Mouse (Mus musculus): ENCODE measurements around the gene Fbxo3. TPM values are rescaled to one million over a fixed set of nuclear protein-coding genes. Genes with fewer than 3 reads are reported as not detected.
A peak's percentile ranks its signal among the peaks of the same experiment; 100 is the strongest.
"Not testable (repeated sequence)": the region's sequence is repeated elsewhere in the genome, so short reads cannot be mapped to it uniquely, and the experiment has no call there.

Fbxo3 gene
- total RNA-seq, 2 experiments from 2014 or later: 48.8 to 51.2 TPM

DNA sequence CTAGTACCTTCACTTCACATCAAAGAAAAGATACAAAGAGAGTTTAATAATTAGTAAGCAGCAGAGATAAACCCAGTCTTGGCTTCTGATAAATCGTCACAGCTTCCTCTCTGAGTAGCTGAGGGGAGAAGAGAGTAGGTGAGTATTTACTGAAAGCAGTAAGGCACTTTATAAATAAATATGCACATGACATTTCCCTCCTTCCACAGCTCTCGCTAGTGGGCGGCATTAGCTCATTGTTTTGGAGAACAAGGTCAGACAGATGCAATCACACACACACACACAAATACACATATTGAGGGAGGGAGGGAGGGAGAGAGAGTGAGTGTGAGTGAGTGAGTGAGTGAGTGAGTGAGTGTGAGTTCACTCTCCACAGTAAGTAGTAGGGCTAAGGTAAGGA, 8.8 kb downstream of the Fbxo3 start:
- DNase-seq: no peak

DNA sequence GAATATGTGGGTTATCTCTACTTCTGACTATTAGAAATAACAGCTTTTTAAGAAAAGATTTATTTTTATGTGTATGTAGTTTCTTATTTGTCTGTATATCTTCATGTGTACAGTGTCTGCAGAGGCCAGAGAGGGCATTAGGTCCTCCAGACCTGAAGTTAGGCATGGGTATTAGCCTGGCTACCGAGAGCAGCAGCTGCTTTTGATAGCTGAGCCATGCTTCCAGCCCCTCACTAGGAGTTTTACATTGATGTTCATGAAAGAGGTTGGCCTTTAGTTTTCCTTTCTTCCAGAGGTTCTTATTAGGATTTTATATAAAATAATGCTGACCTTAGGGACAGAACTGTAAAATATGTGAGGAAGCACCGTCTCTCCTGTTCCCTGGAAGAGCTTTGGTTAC, 10.7 kb downstream of the Fbxo3 start:
- DNase-seq: no peak

DNA sequence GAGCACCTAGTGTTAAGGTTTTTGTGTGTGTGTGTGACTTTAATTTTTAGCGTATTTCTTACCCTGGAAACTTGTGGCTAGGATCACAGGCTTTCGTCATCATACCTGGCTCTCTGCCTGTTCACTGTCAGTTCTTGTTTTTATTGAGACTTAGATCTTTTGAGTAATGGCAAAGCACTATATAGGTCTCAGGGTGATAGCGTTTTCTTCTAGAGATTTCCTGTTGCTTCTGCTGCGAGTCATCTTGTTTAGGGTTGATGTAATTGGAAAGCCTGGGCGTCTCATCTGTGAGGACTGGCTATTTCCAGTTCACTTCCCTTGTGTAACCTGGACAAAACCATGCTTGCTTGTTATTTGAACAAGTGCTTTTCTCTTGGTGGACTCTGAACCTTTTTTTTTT, 14.1 kb downstream of the Fbxo3 start:
- DNase-seq: no peak

DNA sequence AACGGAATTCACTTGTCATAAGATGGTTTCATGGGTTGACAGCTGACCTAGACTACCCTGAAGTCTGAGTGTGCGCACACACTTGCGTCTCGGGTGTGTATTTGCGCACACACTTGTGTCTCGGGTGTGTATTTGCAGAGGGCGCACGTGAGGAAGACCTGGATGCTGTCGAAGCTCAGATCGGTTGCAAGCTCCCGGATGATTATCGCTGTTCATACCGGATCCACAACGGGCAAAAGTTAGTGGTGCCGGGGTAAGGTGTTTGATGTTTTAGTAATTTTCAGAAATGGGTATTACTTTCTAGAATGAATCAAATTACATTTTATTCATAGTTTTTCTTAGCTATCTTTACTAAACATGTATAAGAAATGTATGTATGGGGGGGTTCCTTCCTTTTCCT, 15.2 kb downstream of the Fbxo3 start:
- DNase-seq: no peak

DNA sequence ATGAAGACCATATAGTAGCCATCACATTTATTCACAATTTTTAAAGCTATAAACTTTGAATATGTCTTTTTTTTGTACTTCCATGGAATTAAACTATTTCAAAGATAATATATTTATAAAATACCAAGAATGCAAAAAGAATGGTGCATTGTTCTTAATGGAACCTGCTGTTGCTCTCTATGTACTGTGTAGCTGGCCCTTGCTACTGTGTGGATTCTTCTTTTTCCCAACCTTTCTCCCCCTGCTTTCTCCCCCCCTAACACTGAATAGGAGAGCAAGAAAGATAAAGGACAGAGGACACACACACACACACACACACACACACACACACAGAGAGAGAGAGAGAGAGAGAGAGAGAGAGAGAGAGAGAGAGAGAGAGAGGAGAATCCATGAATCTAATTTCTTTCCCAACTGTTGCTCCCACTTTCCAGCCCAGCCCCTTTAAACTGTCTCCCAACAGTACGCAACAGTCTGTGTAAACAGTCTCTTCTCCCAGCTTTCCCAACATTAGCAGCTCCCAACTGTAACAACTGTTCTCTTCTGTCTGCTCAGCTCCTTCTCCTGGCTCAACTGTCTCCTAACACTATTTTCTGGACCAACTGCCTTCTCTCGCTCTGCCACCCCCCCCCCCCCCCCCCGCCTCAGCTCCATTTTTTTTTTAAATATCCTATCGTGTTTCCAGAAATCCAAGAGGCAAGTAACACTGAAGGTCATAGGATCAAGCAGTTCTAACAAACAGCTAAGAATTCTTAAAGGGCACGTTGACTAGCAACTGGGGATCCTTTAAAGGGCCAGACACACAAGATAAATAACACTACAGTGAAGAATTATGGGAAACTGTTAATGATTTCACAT, 16.3 kb downstream of the Fbxo3 start:
- no peak for DNase-seq

DNA sequence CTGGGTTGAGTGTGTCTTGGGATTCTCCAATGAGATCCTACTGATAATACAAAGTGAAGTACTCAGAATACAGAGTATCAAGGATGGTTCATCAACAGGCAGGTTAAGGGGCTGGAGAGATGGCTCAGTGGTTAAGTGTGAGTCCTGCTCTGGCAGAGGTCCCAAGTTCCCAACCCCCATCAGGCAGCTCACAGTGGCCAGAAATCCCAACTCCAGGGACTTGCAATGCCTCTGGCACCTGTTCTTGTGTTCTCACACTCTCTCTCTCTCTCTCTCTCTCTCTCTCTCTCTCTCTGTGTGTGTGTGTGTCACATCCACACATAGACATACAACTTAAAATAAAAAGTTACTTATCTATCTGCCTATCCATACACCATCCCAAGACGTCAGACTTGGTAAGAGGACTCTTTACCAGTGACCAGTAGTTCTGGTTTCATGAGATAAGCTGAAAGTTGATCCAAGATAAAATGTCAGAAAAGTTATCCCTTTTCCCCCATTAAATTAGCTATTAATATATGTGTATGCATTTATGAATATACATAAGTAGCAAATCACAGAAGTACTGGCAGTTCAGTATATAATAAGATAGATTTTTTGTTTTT, 17.1 kb downstream of the Fbxo3 start:
- DNase-seq: peak; percentile 32

DNA sequence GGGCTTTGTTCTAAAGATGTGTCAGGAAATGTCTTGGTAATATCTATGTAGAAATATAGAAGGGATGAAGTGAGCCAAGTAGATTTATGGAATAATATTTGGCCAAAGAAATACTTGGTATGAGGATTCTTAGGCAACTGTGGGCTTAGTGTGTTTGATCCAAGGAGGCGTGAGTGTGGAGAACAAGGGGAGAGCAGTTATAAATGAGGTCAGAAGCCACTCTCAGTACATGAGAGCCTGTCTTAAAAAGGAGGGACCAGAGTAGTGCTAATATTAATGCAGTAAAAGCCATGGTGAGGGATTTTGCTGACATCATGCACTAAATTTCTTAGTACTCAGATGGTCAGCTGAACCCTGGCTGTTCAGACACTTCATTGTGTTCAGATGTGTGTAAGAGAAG, 30.9 kb downstream of the Fbxo3 start:
- DNase-seq: no peak

DNA sequence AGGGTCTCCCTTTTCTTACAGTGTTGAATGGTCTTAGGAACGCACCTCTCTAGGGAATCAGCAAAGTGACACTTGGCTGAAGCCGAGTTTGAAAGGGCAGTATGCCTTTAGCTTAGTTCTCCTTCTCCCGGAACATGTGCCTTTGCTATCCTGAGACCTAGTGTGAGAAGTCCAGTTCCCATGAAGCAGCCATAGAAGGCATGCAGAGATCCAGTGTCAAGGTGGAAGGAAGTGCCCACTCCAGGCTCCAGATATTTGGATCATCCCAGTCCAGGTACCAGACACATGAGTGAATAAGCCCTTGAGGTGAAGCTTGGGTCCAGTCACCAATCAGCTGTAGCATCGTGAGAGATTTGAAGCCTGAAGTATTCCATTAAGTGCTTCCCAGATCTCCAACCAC, 31.4 kb downstream of the Fbxo3 start:
- no peak for DNase-seq

DNA sequence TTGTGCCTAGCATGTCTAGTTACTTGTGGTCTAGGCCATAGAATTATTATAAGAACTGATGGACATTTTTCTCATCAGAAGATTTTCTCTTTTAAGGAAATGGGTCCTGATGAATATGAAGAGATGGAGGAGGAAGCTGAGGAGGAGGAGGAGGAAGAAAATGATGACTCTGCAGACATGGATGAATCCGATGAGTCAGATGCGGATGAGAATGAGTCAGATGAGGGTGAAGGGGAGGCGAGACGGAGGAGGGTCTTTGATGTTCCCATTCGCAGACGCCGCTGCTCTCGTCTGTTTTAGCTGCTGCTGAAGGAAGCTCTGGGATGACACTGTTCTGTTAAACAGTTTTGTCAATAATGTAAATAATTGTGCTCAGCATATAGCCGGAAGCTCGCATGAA, 32.3 kb downstream of the Fbxo3 start:
- DNase-seq: no peak

DNA sequence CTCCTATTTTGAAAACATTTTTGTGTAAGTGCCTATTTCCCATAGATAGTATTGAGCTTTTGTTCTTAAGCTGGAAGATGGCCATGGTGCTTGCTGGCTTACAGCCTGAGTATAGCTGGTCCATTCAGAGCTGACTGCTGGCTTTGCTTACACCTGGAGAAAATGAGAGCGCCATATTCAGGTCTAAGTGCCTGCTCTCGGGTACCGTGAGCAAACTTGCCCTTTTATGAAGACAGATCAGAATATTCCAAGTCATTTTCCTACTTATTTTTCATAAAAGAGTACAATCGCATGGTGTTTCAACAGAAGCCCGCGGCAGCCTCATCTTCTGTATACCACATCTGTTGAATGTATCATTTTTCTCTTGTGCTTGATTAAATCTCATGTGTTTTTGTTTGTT, 33.5 kb downstream of the Fbxo3 start:
- no peak for DNase-seq

DNA sequence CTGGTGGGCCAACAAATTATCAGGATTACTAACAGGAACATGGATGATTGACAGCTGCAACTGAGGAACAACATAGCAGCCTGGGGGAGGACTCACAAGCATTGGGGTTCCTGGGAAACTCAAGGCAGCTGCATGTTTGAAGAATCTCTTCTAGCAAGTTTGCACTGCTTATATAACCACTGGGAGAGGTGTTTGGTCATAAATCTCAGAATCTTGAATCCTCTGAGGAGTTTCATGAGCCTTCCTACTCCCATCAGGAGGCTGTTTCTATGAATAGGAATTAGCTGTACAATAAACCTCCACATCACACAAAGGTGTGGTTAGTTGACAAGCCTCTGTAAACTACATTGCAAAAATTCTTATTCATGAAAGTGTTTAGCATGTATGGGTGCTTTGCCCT, 35.1 kb downstream of the Fbxo3 start:
- no peak for DNase-seq

DNA sequence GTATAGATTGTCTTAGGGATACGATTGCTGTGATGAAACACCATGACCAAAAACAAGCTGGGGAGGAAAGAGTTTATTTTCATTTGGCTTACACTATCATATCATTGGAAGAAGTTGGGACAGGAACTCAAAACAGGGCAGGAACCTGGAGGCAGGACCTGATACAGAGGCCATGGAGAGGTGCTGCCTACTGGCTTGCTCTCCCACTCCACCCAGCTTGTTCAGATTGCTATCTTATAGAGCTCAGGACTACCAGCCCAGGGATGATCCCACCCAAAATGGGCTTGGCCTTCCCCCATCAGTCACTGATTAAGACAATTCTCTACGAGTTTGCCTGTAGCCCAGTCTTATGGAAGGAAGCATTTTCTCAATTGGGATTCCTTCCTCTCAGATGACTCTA, 36.6 kb downstream of the Fbxo3 start:
- DNase-seq: no peak

DNA sequence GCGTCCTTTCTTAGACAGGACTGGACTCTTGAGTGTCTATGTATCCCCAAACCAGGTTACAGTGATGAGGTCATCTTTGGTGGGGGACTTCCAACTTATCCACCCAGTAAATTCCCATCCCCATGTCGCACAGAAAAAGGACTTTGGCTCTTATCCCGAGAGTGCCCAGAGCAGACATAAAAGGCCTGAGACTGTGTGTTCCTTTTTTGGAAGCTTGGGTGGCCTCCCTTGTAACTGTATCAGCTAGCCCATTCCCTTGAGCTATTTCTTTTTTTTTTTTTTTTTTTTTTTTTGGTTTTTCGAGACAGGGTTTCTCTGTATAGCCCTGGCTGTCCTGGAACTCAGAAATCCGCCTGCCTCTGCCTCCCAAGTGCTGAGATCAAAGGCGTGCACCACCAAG, 38.0 kb downstream of the Fbxo3 start, which contains the start of gene Gm10912:
Gm10912 (plus strand) TSS at position 301 of the 400 bp plus-strand sequence.
- not testable (repeated sequence) for DNase-seq

DNA sequence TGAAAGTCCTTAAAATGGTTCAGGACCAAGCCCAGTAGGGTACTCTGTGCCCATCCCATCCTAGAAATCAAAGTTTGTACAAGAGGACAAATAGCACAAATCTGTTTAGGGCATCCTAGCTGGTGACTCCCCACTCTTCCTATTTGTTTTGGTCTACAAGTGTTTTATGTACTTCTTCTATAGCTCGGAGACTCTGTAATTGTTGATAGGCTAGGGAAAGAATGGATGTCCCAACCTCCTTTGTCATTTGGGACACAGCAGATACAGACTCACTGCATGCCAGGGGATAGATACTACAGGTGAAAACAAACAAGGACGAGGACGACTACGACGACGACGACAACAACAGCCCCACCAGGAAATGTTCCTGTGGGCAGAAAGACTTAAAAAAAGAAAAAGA, 40.9 kb downstream of the Fbxo3 start, which contains the start of gene Gm10799:
Gm10799 (minus strand) TSS at position 101 of the 400 bp plus-strand sequence.
- DNase-seq: not testable (repeated sequence)

DNA sequence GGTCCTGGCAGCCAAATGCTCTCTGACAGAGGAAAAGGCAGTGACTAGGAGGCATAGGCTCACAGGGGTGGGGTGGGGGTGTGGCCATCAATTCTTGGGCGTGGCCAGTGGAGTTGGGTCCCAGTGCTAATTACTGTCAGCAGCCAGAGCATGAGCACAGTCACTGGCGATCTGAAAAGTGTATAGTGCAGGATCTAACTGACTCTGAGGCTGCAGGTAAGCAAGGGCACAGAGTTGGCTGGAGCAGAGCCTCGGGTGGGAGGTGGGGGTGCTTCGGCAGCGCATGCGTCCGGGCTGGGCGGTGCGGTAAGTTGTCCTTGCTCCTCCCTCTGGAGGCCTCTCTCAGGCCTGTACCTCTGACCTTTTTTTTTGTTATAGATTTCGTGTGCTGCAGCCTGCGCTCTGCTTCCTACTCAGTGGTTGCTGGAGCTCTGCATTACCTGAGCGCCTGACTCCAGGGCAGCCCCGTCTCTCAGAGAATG, 42.2 kb downstream of the Fbxo3 start, which contains the start of gene Cd59b:
Cd59b (plus strand) TSS at position 146 of the 482 bp plus-strand sequence.
- peak; percentile 25 for DNase-seq

DNA sequence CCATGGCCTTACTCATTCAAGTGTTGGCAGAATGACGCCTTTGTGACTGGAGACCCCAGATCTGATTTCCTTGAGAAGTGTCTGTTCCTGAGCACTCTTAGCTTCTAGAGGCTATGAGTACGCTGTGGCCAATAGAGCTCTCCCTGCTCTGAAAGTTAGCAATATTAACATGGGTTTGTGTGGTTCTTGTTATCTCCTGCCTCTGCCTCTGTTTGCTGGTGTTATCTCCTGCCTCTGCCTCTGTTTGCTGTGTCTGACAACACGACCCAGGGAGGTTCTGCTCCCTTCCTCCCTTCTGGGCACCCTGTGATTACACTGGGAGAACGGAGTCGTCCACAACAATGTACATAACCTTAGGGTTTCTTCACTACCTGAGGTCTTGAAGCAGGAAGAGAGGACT, 50.8 kb downstream of the Fbxo3 start:
- DNase-seq: not testable (repeated sequence)

DNA sequence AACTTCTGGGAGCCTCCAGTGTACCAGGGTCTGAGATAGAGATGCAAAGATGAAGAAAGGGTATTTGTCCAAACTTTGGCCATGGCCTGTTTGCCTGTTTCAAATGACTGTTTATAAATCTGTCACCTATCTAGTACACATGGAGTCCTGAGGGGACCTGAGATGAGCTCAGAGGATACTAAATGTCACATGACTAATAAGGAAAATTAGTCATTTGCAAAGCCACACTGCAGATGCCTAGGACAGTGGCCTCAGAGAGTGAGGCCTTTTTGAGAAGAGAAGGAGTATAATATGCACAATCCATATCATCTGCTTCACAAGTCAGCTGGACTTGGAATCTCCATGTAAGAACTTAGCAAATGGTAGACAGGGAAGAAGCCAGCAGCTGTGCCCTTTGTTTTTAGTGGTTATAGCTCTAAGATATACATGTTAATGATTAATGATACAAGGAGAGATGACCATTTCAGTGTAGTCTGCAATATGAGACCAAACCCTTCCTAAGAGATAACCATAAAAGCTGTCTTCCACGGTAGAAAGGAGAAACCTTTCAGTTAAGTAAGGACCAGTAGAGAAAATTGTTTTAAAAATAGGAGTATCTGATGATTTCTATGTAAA, 54.0 kb downstream of the Fbxo3 start:
- not testable (repeated sequence) for DNase-seq

DNA sequence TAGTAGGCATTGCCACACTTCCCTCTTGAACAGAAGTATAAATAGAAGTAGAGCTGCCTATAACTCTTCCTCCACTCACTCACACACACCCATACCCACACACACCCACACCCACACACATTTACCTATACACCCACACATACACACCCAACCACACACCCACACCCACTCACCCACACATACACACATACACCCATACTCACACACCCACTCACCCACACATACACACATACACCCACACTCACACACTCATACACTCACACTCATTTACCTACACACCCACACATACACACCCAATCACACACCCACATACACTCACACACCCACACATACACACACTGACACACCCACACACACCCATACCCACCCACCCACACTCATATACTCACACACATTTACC, 55.0 kb downstream of the Fbxo3 start:
- no peak for DNase-seq

DNA sequence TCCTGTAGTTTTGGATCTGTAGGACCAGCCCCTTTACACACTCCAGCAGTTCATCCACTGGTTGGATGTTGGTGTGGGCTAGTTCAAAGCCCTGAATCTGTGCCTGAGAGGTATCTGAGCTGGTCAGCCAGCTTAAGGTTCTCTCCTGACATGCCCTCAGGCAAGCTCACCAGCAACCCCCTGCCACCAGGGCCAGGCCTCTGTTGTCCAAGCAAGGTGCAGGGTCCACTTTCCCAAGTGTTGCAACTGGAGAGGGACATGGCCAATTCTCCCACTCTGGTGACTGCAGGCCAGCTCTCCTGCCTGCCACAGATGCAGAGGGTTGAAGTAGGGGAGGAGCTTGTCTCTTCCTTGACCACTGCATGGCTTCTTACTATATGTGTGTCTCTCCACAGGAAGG, 56.5 kb downstream of the Fbxo3 start:
- not testable (repeated sequence) for DNase-seq

DNA sequence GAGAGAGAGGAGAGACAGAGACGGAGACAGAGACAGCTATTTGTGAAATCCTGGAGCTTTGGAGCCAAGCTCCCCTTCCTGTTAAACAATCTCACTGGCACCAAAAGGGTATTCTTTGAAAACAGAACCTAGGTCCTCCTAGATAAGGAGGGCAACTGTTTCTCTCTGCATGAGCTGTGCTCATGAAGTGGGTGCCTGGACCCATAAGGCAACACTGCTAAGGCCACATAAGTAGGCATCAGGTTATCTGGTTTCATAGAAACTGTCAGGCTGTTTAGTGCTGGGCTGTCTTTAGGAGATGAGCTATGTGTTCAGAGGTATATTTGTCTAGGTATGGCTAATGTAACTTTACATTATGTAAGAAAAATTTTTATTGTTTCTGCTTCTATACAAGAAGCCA, 60.0 kb downstream of the Fbxo3 start:
- not testable (repeated sequence) for DNase-seq

DNA sequence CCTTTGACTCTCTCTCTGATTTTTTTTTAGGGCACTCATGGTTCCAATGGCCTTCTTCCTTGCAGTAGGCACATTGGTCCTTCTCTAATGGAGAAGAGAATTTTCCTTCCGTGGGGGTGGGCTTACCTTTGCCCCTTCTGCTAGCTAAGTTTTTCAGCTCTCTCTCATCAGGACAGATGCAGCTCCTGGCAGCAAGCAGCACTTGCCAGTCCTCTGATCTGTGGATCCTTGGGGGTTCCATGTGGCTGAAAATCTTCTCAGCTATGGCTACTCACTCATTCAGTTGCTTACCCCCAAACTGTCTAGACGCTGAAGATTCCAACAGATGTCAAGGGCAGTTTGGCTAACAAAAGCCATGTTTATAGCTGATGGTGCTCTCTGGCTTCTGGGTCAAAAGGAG, 65.8 kb downstream of the Fbxo3 start:
- no peak for DNase-seq

DNA sequence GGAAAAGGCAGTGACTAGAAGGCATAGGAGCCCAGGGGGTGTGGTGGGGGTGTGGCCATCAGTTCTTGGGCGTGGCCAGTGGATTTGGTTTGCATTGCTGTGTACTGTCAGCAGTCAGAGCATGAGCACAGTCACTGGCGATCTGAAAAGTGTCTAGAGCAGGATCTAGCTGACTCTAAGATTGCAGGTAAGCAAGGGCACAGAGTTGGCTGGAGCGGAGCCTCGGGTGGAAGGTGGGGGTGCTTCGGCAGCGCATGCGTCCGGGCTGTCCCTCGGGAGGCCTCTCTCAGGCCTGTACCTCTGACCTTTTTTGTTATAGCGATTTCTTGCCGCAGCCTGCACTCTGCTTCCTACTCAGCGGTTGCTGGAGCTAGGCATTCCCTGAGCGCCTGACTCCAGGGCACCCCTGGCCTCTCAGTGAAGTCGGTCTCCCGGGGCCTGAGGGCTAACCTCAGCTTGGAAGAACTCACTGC, 68.3 kb downstream of the Fbxo3 start, which contains the start of gene Cd59a:
Cd59a (plus strand) TSS at position 61 of the 473 bp plus-strand sequence.
- DNase-seq: peak; percentile 65

DNA sequence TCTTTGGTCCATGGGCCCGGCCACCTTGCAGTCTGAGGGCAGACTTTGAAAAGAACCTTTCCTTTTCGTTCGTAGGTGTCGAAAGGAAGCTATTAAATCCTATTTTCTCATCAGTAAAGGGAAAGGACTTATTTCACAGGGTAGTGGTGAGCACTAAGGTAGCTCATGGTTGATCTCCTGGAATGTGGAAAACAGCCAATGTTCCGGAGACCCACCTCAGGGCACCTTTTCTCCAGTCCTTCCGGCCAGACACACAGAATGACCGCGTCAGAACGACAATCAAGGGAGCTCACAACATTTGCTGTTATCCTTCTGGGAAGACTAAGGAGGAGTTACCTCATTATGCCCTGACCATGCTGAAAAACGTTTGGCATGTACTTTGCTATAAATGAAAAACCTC, 68.7 kb downstream of the Fbxo3 start:
- no peak for DNase-seq

Measured in gastrocnemius, postnatal 10 days (tissue).